Mouse (Mus musculus) retina, postnatal 7 days (tissue): ENCODE data around the gene Ube4b.

Experiments used
- DNase-seq: peaks from one replicate; pipeline ENCODE4 v3.0.0-alpha.2; 2012; ENCODE audit warnings: low read depth, low spot score

Ube4b gene

DNA sequence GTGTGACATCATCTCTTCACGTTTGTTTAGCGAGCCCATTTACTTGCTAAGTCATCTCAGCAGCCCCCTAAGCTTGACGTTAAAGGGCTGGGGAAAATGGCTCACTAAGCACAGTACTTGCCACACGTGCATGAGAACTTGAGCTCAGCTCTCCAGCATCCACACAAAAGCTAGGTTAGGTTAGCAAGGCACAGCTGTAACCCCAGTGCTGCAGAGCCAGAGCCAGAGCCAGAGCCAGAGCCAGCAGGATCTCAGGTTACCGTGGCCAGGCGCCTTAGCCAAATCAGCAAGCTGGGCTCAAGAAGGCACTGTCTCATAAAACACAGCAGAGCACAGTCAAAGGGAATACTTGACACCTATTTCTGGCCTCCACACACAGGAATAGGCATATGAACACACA lies 31.0 kb downstream of the Ube4b start:
- DNase-seq, result no peak

DNA sequence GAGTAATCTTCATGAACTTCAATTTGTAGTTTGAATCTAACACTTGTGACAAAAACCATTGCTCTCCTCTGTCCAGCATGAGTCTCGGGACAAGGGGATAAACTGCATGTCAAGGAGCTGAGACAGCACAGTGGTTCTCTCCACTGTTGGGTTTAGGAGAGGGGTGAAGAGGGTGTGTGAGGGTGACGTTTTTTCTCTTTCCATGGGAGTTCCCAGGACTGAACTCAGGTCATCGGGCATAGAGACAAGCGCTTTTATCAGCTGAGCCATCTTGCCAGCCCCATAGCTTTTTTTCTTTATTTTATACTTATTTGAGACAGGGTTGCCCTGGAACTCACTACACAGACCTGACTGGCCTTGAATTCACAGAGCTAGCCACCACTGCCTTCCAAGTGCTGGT lies 32.3 kb downstream of the Ube4b start:
- no peak for DNase-seq

DNA sequence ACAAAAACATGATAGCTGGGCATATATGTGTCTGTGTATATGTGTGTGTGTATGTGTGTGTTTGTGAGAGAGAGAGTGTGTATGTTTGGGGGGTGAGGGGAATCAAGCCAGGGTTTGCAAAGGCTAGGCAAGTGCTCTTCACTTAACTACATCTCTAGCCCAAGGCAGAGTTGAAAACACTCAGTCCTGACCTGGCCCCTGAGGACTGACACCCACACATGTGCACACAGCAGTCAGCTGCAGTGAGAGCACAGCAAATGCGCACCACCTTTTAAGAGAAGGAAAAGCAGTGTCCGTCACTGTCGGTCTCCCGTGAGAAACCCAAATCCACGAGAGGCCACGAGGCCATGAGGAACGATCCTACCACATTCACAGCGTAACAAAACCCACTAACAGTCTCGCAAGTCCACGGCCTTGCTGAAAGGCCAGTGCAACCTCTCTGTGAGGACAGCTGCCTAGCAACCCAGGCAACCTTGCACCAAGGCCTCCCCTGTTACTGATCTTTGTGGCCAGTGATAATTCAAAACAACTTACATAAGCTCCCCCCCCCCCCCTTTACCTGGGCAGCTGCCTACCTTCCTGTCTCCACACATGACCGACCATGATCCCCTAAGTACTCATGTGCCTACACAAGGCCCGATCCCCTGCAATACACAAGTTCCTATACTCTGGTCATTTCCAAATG lies 33.1 kb downstream of the Ube4b start:
- DNase-seq, result no peak

DNA sequence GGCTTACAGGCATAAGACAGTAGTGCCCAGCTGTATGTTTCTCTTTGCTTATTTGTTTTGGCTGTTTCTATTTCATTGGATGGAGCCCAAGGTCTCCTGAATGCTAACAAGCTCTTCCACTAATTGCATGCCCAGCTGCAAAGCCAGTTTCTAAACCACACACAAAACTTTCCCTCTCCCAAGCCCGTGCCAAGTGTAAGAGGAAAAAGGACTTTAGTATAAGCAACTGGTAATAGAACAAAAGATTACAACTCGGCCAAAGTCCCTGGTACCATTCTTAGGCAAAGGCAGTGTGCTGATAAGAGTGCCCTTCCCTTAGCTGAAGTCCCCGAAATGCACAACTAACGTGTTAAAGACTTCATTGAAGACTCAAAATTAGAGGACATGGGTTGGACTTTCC lies 34.2 kb downstream of the Ube4b start:
- no peak for DNase-seq

DNA sequence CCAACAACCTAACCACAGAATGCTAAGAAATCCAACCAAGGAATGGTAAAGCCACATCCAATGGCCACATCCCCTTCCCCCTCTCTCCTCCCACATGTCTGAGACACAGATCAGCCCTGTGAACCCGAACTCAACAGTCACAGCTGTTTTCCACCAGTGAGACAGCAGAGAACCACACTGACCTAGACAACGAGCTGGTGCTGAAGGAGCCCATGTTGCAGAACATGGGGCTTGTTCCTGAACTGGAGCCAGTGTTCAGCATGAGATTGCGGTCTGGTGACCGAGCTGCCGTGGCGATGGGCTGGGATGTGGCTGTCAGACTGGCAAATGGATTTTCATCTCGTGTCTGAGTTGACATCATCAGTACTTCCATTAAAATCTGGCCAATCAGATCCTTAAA lies 45.5 kb downstream of the Ube4b start:
- no peak for DNase-seq

DNA sequence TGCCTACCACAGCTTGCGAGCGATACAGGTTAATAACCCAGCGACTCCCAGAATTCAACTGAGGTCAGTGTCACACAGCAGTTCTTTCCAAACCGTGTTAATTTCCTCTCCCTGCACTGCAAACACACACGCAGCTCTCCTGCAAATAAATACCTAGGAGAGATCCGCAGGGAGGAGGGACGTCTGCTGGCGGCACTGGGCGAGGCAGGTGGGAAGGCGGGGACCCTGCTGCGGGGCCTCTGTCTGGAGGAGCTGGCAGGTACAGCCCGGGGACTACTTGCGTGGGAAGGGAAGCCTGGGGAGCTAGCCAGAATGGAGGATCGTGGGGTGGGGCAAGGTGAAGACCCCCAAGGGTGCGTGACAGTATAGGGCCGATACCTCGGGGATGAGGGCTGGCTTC lies 46.7 kb downstream of the Ube4b start:
- no peak for DNase-seq

DNA sequence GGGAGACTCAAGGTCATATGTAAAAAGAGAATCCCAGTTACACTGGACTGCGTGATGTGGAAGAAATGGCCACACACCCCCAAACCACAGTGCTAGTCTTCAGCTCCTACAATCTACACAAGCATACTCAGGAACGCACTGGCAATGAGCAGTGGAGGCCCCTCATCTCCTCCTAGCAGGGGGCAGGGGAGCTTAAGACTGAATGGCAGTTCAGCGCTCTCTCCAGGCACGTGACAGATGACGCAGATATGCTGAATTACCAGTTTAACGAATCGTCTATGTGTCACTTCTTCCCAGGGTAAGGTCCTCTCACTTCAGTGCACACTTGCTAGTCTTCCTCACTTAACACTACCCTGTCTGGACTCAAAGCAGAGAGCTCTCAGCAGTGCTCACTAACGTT lies 47.7 kb downstream of the Ube4b start:
- DNase-seq, result no peak

DNA sequence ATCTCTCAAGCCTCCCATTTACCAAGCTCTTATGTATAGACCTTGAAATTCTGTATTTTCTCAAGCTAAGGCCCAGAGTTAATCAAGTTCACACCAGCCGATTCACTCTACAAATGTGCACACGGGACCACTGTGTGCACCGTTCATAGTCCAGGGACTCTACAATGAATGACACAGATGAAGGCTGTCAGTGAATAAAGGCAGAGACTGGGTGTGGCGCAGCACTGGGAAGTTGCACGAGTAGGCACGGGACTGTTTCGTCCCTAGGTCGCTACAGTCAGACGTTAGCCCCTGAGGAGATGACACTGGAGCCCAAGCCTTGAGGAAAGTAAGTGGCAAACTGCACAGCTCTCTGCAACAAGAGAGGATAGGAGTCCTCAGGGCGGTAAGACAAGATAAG lies 50.5 kb downstream of the Ube4b start:
- DNase-seq, result no peak

DNA sequence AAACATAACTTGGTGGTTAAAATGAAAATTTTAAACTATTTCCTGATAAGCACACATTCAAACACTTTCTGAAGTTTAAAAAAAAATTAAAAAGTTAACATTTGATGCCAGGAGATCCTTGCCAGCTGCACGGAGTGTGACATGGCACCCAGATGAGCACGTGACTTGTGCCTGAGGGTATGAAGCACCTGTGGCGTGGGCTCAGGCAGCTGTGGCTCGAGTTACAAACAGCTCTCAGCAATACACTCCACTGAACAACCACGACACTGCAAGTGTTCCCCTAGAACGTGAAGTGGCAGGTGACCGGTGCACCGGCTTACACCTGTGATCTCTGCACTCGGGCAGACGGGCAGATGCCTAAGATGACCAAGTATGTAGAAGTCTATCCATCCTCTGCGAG lies 51.9 kb downstream of the Ube4b start:
- DNase-seq, result no peak

DNA sequence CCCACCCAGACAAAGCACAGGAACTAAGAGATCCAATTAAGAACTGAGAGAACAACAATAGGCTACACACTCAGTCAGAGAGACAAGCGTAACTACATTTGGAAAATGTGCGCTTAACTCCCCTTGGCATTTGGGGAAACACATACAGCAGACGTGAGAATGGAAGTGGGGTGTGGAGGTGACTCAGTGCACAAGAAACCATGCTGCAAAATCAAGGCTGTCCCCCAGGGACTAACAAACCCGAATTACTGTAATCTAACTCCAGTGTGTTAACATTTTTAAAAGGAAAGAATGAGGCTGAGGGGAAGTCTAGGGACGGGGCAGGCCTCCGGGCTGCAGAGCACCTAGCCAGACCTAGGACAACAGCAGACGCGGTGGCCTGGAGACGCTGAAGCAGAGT lies 52.6 kb downstream of the Ube4b start:
- no peak for DNase-seq

DNA sequence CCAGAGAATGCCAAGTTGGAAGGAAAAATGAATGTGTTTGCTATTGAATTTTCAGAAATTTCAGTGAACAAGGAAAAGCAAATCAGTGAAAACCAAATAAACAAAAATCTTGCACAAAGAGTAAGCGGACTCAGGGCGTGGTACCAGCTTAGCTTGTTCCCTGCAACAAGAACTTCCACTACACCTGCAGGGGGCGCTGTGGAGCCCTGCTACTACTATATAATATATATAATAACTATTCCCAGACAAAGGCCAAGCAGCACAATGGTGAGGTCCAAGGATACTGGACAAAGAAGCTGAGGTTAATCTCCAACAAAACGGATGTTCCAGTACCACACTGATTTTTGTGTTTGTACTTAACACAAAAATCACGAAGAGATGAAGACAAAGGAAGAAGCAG lies 53.1 kb downstream of the Ube4b start:
- peak; percentile 19 for DNase-seq

DNA sequence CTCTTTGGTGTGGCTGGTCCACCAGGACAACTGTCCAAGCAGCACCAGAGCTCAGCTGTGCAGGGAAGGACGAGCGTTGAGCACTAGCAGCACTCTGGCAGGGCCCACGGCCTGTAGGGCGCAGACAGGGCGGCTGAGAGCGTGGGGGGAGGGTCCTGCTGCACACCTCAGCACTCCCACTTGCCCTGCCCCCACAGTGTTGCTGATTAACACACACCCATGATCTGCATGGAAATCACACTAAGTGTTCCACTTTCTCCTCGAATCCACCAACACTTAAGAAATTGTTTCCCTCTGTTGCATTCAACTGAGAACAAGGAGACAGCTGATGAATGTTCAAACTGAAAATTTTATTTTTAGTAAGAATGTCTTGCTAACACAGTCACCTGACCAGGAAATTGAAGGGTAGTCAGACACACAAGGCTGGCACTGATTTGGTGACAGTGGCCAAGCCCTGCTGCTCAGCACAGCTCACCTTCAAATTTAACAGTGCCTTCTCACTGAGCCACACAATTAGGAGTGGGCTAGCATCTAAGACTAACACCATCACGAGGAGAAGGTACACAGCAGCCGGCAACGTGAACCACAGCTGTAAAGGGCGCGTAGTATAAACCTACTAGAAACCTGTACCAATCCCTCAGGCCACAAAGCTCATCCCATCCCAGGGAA lies 60.7 kb downstream of the Ube4b start:
- no peak for DNase-seq

DNA sequence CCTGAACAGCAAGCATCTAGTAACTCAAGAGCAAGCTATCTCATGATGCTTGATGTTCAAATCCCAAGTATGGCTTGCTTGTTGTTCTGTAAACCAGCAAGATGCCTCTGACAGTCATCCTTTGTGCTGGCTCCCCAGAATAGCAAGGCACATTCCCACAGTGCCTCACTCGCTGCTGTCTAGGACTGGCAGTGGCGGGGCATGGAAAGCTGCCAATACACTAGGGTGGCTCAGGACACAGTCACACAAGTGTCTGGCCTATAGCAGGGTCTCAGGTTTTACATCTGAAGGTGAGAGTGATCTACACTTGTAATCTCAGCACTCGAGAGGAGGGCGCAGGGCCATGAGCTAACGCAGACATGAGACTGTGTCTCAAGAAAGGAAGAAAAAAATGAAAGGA lies 61.7 kb downstream of the Ube4b start:
- DNase-seq, result no peak

DNA sequence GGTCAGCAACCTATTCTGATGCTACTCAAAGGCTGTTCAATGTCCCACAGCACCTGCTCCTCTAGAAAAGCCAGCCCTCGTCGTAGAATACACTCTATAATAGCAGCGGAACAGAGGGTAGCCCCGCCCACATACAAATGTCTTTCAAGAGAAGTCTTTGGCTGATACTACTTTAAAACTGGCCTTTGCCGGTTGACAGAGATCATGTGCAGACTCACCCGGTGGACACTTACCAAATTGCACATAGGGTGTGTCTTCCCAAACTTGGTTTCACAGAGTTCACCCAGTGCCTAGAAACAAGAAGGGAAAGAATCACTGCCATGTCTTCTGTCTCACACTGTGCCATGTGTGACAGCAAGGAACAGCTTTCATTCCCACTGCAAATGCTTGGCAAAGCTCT lies 65.5 kb downstream of the Ube4b start:
- DNase-seq, result no peak

DNA sequence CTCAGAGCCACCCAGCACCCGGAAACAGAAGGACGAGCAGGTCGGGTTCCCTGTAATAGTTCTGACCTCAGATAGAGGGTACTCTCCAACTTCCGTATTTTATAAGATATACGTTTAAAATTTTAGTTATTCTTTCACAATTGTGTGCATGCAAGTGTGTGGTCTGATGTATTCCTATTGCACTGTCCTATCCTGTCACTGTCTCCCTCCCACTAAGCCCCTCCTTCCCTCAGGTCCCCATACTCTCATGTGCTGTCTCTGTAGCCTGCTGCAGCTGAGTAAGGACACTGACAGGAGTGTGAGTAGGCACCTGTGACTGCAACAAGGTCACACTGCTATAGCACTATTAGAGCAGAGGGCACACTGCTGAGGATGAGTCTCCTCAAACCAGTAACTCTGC lies 65.9 kb downstream of the Ube4b start:
- no peak for DNase-seq

DNA sequence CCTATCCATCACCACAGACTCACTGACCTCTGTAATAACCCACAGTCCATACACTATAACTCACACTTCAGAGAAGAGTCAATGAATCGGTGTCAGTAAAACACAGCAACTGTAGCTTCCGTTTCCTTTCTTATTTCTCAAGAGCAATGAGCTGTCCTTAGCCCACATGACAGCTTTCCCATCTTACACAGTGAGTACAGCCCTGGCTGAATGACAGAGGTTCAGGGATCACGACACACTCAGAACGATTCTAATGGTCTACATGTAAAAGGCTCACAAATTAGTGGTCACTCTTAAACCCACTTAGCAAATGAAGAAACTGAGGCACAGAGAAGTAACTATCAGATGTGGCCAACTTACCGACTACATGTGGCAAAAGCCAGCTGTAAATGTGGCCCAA lies 68.6 kb downstream of the Ube4b start:
- DNase-seq, result no peak

DNA sequence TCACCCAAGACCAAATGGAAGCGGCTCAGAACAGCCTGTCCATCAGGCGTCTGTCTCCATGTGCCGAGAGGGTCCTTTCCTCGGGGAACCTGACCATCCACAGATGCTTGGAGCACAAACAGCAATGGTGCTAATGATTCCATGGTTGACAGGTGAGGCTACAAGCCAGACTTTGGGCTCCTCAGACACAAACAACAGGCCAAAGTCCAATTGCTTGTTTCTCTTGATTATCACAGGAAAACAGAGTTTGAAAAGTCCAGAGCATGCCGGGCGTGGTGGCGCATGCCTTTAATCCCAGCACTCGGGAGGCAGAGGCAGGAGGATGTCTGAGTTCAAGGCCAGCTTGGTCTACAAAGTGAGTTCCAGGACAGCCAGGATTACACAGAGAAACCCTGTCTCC lies 71.9 kb downstream of the Ube4b start:
- no peak for DNase-seq

DNA sequence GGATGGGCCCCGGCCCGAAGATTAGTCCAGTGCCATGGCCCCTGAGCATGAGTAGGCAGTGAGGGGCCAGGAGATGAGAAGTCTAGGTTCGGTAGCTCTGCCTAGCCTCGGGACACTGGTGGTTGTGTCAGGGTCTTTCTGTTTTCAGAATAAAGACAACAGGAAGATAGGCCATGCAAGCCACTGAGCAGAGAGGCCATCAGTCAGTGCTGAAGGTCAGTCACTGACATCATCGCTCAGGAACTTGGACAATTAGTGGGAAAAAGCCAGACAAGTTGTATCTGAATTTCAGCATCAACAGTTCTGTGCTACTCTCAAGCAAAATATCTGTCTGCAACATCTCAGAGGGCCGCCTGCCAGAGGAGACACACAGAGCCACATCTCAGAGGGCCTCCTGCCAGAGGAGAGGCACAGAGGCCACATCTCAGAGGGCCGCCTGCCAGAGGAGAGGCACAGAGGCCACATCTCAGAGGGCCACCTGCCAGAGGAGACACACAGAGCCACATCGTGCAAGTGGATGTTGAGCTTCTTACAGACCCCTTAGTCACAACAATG lies 74.9 kb downstream of the Ube4b start:
- DNase-seq, result no peak

DNA sequence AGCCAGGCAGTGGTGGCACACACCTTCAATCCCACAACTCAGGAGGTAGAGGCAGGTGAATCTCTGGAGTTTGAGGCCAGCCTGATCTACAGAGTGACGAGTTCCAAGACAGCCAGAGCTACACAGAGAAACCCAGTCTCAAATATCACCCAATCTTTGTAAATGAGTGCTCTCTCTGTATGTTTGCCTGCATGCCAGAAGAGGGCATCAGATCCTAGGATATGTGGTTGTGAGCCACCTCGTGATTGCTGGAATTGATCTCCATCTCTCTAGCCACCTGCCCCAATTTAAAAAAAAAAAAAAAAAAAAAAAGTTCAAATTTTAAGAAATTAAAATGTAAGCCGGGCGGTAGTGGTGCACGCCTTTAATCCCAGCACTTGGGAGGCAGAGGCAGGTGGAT lies 77.6 kb downstream of the Ube4b start:
- DNase-seq, result no peak

DNA sequence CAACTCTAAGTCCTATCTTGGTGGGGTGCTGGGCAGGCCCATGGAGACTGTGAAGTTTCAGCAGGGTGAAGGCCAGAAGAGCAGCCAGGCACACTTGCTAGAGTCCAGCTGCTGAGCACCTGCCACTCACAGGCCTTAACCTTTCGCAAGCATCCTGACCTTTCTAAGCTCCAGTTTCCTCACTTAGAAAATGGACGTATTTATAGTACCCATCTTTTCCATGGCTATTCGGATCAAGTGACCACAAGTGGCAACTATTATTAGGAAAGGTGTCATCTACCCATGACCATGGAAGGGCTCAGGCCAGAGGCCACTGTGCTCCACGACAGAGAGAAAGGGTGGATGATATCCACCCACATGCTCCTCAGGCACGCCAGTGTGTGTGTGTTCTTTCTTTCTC lies 80.7 kb downstream of the Ube4b start:
- DNase-seq, result no peak

DNA sequence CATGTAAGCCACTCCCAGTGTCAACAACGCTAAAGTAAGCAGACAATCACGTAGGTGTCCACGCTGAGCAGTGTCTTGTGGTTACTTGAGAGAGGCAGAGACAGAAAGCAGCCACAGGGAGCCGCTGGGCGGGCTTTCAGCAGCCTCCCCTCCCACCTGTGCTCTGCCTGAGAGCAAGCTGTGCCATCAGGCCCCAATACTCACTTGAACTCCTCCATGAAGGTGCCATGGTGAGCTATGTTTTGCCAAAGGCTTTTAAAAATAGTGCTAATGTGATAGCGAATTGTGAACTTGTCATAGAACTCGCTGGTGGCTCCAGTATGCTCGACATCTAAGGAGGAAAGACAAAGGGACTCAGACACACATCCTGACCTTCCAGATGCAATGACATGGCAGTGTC lies 82.2 kb downstream of the Ube4b start:
- DNase-seq, result no peak

DNA sequence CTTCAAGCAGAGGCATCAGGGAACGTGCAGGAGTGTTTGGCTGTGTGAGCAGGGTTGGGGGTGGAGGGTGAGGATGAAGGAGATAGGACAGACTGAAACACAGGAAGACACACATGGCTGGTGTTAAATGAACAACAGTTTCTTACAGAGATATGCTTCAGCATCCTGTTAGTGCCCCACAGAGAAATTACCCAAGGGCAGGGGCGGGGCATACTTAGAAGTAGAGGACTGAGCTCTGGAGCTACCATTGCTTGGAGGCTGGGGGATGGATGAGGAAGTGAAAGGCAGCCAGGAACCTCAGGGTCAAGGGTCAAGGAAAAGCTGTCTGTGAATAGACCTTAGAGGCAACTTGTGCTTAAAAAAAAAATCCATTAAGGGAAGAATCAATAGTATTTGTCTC lies 85.9 kb downstream of the Ube4b start:
- DNase-seq, result no peak

DNA sequence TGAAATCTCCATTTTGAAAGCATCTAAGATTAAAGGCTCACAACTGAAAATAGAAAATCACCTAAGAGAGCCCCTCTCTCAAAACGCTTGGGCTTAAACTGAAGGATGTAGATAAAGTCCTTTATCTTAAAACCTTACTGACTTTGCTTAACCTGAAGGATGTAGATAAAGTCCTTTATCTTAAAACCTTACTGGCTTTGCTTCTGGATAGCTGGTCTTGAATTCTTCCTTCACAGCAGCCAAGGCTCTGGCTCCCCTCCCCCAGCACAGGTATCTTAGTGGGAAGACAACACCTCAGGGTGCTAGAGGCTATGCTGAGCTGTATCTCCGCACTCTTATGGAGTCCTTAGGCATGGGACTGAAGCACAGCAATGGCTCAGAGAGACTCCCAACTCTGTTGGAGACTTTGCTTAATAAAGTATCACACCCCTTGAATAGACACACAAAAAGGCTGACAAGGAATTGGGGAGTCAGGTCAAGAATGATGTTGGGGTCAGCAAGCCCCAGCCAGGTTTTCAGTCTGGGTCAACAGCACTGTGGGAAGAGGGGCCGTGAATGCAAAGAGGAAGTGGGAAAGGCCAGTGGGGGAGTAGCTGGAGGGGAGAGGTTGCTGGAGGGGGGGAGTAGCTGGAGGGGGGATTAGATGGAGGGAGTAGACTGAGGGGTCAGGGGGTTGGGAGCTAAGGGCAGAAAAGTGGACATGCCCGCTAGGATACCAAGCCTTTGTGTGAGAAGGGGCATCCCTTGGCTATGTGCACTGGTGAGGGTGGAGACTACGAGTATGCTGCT lies 86.9 kb downstream of the Ube4b start:
- DNase-seq, result no peak
